Mouse (Mus musculus) liver, adult 2 months (tissue): ENCODE results near the gene Pik3c2b.
"Not testable (repeated sequence)": the region's sequence is repeated elsewhere in the genome, so short reads cannot be mapped to it uniquely, and the experiment has no call there.

Experiments used
- CTCF ChIP-seq: fragments of 200-500 bp; IDR thresholded peaks from 2 replicates; pipeline ENCODE4 v1.5.1; 2011; ENCODE audit warnings: low read depth, low read length, control low read depth
- POLR2A ChIP-seq: fragments of 200-500 bp; IDR thresholded peaks from 2 replicates; pipeline ENCODE4 v1.6.1; 2011; ENCODE audit warnings: low read length, control low read depth; ENCODE audit not compliant: insufficient read depth; ENCODE audit errors: extremely low read depth

DNA sequence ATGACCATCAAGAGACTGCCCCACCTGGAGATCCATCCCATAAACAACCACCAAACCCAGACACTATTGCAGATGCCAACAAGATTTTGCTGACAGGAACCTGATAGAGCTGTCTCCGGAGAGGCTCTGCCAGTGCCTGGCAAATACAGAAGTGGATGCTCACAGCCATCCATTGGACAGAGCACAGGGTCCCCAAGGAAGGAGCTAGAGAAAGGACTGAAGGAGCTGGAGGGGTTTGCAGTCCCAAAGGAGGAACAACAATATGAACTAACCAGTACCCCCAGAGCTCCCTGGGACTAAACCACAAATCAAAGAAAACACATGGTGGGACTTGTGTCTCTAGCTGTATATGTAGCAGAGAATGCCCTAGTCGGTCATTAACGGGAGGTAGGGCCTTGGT, 21.7 kb upstream of the Pik3c2b start:
- not testable (repeated sequence) for TF ChIP-seq CTCF, POLR2A
